In genomic region chr10:127881041-127881440, GRCm38 (mm10) we compare ENCODE assay signal across 22 mouse cellular contexts. TPM values are rescaled to one million over a fixed set of nuclear protein-coding genes. Genes with fewer than 3 reads are reported as not detected.
"Had no signal": no experiment of that assay in that cellular context is flagged by ENCODE, and none has a peak within 500 bp of the region (broad histone marks: within the 10 kb centered on the region; RNA-seq: fewer than 3 reads in every experiment).

No protein-coding gene starts in this region.

- H3K27ac ChIP-seq: kidney, postnatal 0 days; layer of hippocampus, adult 2 months; limb, embryonic 10.5 days; liver, embryonic 14.5 days; midbrain, embryonic 13.5 days; neural tube, embryonic 15.5 days had no signal

- ATAC-seq: midbrain, embryonic 13.5 days had no signal

- H3K9ac ChIP-seq: liver, embryonic 14.5 days; lung, embryonic 14.5 days; midbrain, embryonic 13.5 days; neural tube, embryonic 15.5 days had no signal

- H3K27me3 ChIP-seq: midbrain, embryonic 13.5 days; neural tube, embryonic 15.5 days had no signal

- DNase-seq: kidney, adult 11 months; kidney, adult 9 months; kidney, postnatal 36 days; lung, embryonic 14.5 days; right cerebral cortex, adult 18-20 months; right cerebral cortex, postnatal 25 days; thymus, postnatal 4 days had no signal

- H3K4me2 ChIP-seq: lung, embryonic 14.5 days; midbrain, embryonic 13.5 days; neural tube, embryonic 15.5 days had no signal

- H3K9me3 ChIP-seq: limb, embryonic 10.5 days; midbrain, embryonic 13.5 days; neural tube, embryonic 15.5 days had no signal

- H3K4me1 ChIP-seq: limb, embryonic 10.5 days; midbrain, embryonic 13.5 days; neural tube, embryonic 15.5 days had no signal

- H3K36me3 ChIP-seq: limb, embryonic 10.5 days; midbrain, embryonic 13.5 days; neural tube, embryonic 15.5 days had no signal

- H3K4me3 ChIP-seq: layer of hippocampus, adult 2 months; limb, embryonic 10.5 days; midbrain, embryonic 13.5 days; myocyte; neural tube, embryonic 15.5 days had no signal

RNA-seq across cellular contexts. Expression of gene Rdh7, which starts 7.6 kb away (rescaled TPM):
- total RNA-seq: layer of hippocampus, adult 2 months; layer of hippocampus, postnatal 10 days; left cerebral cortex, postnatal 10 days; megakaryocyte-erythroid progenitor cell, adult 5-6 weeks had no signal
- polyA plus RNA-seq: limb, embryonic 10.5 days; lung, embryonic 14.5 days; midbrain, embryonic 13.5 days; myocyte; neural tube, embryonic 11.5 days; neural tube, embryonic 15.5 days had no signal

RNA-seq across cellular contexts. Expression of gene Rdh16f2, which starts 14.8 kb away (rescaled TPM):
- total RNA-seq: layer of hippocampus, adult 2 months; layer of hippocampus, postnatal 10 days; left cerebral cortex, postnatal 10 days; megakaryocyte-erythroid progenitor cell, adult 5-6 weeks had no signal
- polyA plus RNA-seq: limb, embryonic 10.5 days; limb, embryonic 14.5 days; lung, embryonic 14.5 days; midbrain, embryonic 13.5 days; neural tube, embryonic 11.5 days; neural tube, embryonic 15.5 days had no signal

RNA-seq across cellular contexts. Expression of gene Sdr9c7, which starts 17.3 kb away (rescaled TPM):
- total RNA-seq: layer of hippocampus, postnatal 10 days; left cerebral cortex, postnatal 10 days; megakaryocyte-erythroid progenitor cell, adult 5-6 weeks had no signal
- polyA plus RNA-seq: intestine, embryonic 14.5 days; kidney, postnatal 0 days; limb, embryonic 10.5 days; liver, embryonic 14.5 days; lung, embryonic 14.5 days; midbrain, embryonic 13.5 days; myocyte; neural tube, embryonic 11.5 days; neural tube, embryonic 15.5 days; small intestine, adult 2 months had no signal

RNA-seq across cellular contexts. Expression of gene Rdh19, which starts 31.3 kb away (rescaled TPM):
- total RNA-seq: layer of hippocampus, adult 2 months; layer of hippocampus, postnatal 10 days; left cerebral cortex, postnatal 10 days; megakaryocyte-erythroid progenitor cell, adult 5-6 weeks had no signal
- polyA plus RNA-seq: intestine, embryonic 14.5 days; limb, embryonic 10.5 days; limb, embryonic 14.5 days; lung, embryonic 14.5 days; midbrain, embryonic 13.5 days; myocyte; neural tube, embryonic 11.5 days; neural tube, embryonic 15.5 days; small intestine, adult 2 months; stomach, embryonic 16.5 days had no signal
